ENCODE assay signal across 19 mouse cellular contexts in the genomic region with DNA sequence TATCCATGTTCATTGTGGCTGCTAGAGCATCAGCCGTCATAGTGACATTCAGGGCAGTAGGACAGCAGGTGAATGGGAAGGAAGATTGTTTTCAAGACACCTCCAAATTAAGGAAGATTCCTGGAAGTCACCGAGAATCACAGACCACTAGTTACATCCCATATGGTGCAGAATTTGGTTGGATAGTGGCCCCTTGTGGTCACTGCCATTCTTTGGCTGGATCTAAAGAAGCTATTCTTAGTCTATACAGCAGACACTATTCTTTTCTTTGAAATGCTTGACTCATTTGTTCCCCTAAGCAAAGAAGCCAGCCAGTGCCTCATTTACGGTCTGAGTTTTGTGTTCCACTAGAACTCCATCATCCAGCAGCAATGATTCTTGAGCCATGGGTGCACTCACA. TPM values are rescaled to one million over a fixed set of nuclear protein-coding genes. Genes with fewer than 3 reads are reported as not detected.
DNase-seq lines count a peak whose midpoint lies in the region; ATAC-seq and TF ChIP-seq lines count a peak whose summit lies in the region.
"Had no signal": no experiment of that assay in that cellular context is flagged by ENCODE, and none has a peak within 500 bp of the region (broad histone marks: within the 10 kb centered on the region; RNA-seq: fewer than 3 reads in every experiment).

No protein-coding gene starts in this region.

- H3K4me1 ChIP-seq in hindbrain, postnatal 0 days (ENCODE audit: insufficient read depth, low read length): no peaks in the 10 kb centered on the region
- H3K4me1 ChIP-seq in hindbrain, embryonic 16.5 days (ENCODE audit: control insufficient read depth, insufficient read depth, low read depth, low read length): no peaks in the 10 kb centered on the region; the same call in 1 of the 2 replicates
- peaks cover 11% of the 10 kb centered on the region; the same call in 1 of the 2 replicates for H3K4me1 ChIP-seq in midbrain, embryonic 14.5 days (ENCODE audit: control insufficient read depth, insufficient read depth, low read length)
- H3K4me1 ChIP-seq in midbrain, embryonic 13.5 days (replicated peaks): peaks cover 15% of the 10 kb centered on the region
- no peaks in the 10 kb centered on the region for H3K4me1 ChIP-seq in cortical plate, adult 2 months (ENCODE audit: control insufficient read depth, insufficient read depth, low read length)

- no peak for TF ChIP-seq POLR2A in cortical plate, adult 2 months (IDR thresholded peaks at IDR 0.05; ENCODE audit: extremely low read depth, insufficient read depth, low read length)

- no peak overlapping the region for H3K9ac ChIP-seq in hindbrain, postnatal 0 days (replicated peaks; ENCODE audit: low read length)
- H3K9ac ChIP-seq in hindbrain, embryonic 16.5 days (ENCODE audit: low read depth, low read length): no peak overlapping the region
- H3K9ac ChIP-seq in midbrain, embryonic 14.5 days (replicated peaks; ENCODE audit: low read length): no peak overlapping the region
- no peak overlapping the region for H3K9ac ChIP-seq in midbrain, embryonic 13.5 days (replicated peaks)
- H3K9ac ChIP-seq: embryonic facial prominence, embryonic 15.5 days; forebrain, embryonic 15.5 days; intestine, embryonic 15.5 days; liver, embryonic 12.5 days had no signal

- ATAC-seq in cerebellum, adult (ENCODE audit: insufficient number of reproducible peaks, low FRiP score, low TSS enrichment): no peak
- no peak for ATAC-seq in hindbrain, postnatal 0 days
- ATAC-seq in hindbrain, embryonic 16.5 days: no peak
- no peak for ATAC-seq in midbrain, embryonic 14.5 days (ENCODE audit: low FRiP score, low TSS enrichment)
- ATAC-seq in midbrain, embryonic 13.5 days: no peak
- ATAC-seq: forebrain, embryonic 15.5 days; intestine, embryonic 15.5 days; liver, embryonic 12.5 days had no signal

- no peaks in the 10 kb centered on the region for H3K27me3 ChIP-seq in hindbrain, postnatal 0 days (ENCODE audit: insufficient read depth, low read length)
- no peaks in the 10 kb centered on the region for H3K27me3 ChIP-seq in hindbrain, embryonic 16.5 days (replicated peaks; ENCODE audit: control insufficient read depth, insufficient read depth, low read length)
- 0 out of 2 replicates have a peak, but pooled peaks cover 9% of the 10 kb centered on the region for H3K27me3 ChIP-seq in midbrain, embryonic 14.5 days (ENCODE audit: control insufficient read depth, insufficient read depth, low read length)
- peaks cover 14% of the 10 kb centered on the region for H3K27me3 ChIP-seq in midbrain, embryonic 13.5 days
- H3K27me3 ChIP-seq: embryonic facial prominence, embryonic 15.5 days; intestine, embryonic 15.5 days had no signal

- peak; percentile 70 for TF ChIP-seq CTCF in hindbrain, postnatal 0 days (IDR thresholded peaks at IDR 0.05; ENCODE audit: low read depth)
- peak; percentile 22; the same call in 1 of the 2 replicates for TF ChIP-seq CTCF in cortical plate, adult 2 months (IDR thresholded peaks at IDR 0.05; ENCODE audit: extremely low read depth, insufficient read depth, low read length)

- no peak overlapping the region for H3K4me2 ChIP-seq in hindbrain, postnatal 0 days (ENCODE audit: low read depth, low read length)
- H3K4me2 ChIP-seq in hindbrain, embryonic 16.5 days (ENCODE audit: low read length): no peak overlapping the region
- H3K4me2 ChIP-seq in midbrain, embryonic 14.5 days (ENCODE audit: low read length): no peak overlapping the region
- H3K4me2 ChIP-seq in midbrain, embryonic 13.5 days (replicated peaks): no peak overlapping the region
- H3K4me2 ChIP-seq: embryonic facial prominence, embryonic 15.5 days; forebrain, embryonic 15.5 days; intestine, embryonic 15.5 days; liver, embryonic 12.5 days had no signal

- H3K4me3 ChIP-seq in hindbrain, postnatal 0 days (ENCODE audit: low read length): no peak overlapping the region
- H3K4me3 ChIP-seq in hindbrain, embryonic 16.5 days (ENCODE audit: low read length): no peak overlapping the region
- no peak overlapping the region for H3K4me3 ChIP-seq in midbrain, embryonic 14.5 days (replicated peaks; ENCODE audit: low read depth, low read length)
- no peak overlapping the region for H3K4me3 ChIP-seq in midbrain, embryonic 13.5 days (replicated peaks)
- no peak overlapping the region for H3K4me3 ChIP-seq in cortical plate, adult 2 months (ENCODE audit: insufficient read depth, low read length)
- H3K4me3 ChIP-seq: embryonic facial prominence, embryonic 15.5 days; forebrain, embryonic 15.5 days; intestine, embryonic 15.5 days; liver, embryonic 12.5 days had no signal

- peak; percentile 27 to 54 for DNase-seq in cerebellum, postnatal 25 days
- DNase-seq in hindbrain, postnatal 0 days (ENCODE audit: low spot score): peak; percentile 66
- DNase-seq in midbrain, embryonic 14.5 days: peak; percentile 59
- no peak for DNase-seq in right cerebral cortex, postnatal 25 days
- DNase-seq: adrenal gland, postnatal 14 days; lung, postnatal 36 days; right cerebral cortex, postnatal 14 days; thymus, postnatal 36 days had no signal

- no peaks in the 10 kb centered on the region for H3K36me3 ChIP-seq in hindbrain, postnatal 0 days (ENCODE audit: insufficient read depth, low read length)
- no peaks in the 10 kb centered on the region; the same call in 1 of the 2 replicates for H3K36me3 ChIP-seq in hindbrain, embryonic 16.5 days (ENCODE audit: control insufficient read depth, insufficient read depth, low read length)
- no peaks in the 10 kb centered on the region for H3K36me3 ChIP-seq in midbrain, embryonic 14.5 days (ENCODE audit: control insufficient read depth, insufficient read depth, low read length)
- no peaks in the 10 kb centered on the region for H3K36me3 ChIP-seq in midbrain, embryonic 13.5 days
- H3K36me3 ChIP-seq: forebrain, embryonic 15.5 days; liver, embryonic 12.5 days had no signal

- H3K9me3 ChIP-seq in hindbrain, postnatal 0 days (ENCODE audit: low read length): no peaks in the 10 kb centered on the region
- H3K9me3 ChIP-seq in hindbrain, embryonic 16.5 days (ENCODE audit: control insufficient read depth, low read length): no peaks in the 10 kb centered on the region
- no peaks in the 10 kb centered on the region for H3K9me3 ChIP-seq in midbrain, embryonic 14.5 days (ENCODE audit: control insufficient read depth, low read length)
- H3K9me3 ChIP-seq in midbrain, embryonic 13.5 days: no peaks in the 10 kb centered on the region
- H3K9me3 ChIP-seq: embryonic facial prominence, embryonic 15.5 days; forebrain, embryonic 15.5 days; intestine, embryonic 15.5 days; liver, embryonic 12.5 days had no signal

- no peak overlapping the region for H3K27ac ChIP-seq in hindbrain, postnatal 0 days
- H3K27ac ChIP-seq in hindbrain, embryonic 16.5 days (ENCODE audit: low read depth, low read length): no peak overlapping the region
- no peak overlapping the region for H3K27ac ChIP-seq in midbrain, embryonic 14.5 days (replicated peaks; ENCODE audit: low read depth, low read length)
- no peak overlapping the region for H3K27ac ChIP-seq in midbrain, embryonic 13.5 days
- H3K27ac ChIP-seq in cortical plate, adult 2 months (ENCODE audit: insufficient read depth, low read length): no peak overlapping the region
- H3K27ac ChIP-seq: embryonic facial prominence, embryonic 15.5 days; forebrain, embryonic 15.5 days; intestine, embryonic 15.5 days; liver, embryonic 12.5 days had no signal

- 42% methylated on average over 3 of the region's 3 CpGs for WGBS in hindbrain, postnatal 0 days
- WGBS in hindbrain, embryonic 16.5 days: 39% methylated on average over 3 of the region's 3 CpGs
- WGBS in midbrain, embryonic 14.5 days: 48% methylated on average over 3 of the region's 3 CpGs
- 46% methylated on average over 3 of the region's 3 CpGs for WGBS in midbrain, embryonic 13.5 days

RNA-seq across cellular contexts. Expression of gene Tmem159, which starts 2.8 kb away (rescaled TPM):
- total RNA-seq in hindbrain, postnatal 0 days (2014; rRNA removed): 20.2 and 21.4 TPM in 2 replicates
- polyA plus RNA-seq in hindbrain, postnatal 0 days (2015; fragmentation: Nextera tagmentation; extraction: Ambion mirVana): 23.0 and 26.5 TPM in 2 replicates
- polyA plus RNA-seq in hindbrain, embryonic 16.5 days (2015; fragmentation: Nextera tagmentation; extraction: Ambion mirVana): 17.1 and 19.3 TPM in 2 replicates
- polyA plus RNA-seq in midbrain, embryonic 14.5 days (2014; fragmentation: Nextera tagmentation; extraction: Ambion mirVana): 9.5 and 33.7 TPM in 2 replicates
- 12.6 and 13.2 TPM in 2 replicates for polyA plus RNA-seq in midbrain, embryonic 13.5 days (2015; fragmentation: Nextera tagmentation; extraction: Ambion mirVana)
- 12.3 and 13.4 TPM in 2 replicates for polyA plus RNA-seq in cortical plate, adult 2 months (2012; rRNA removed)

RNA-seq across cellular contexts. Expression of gene Dnah3, which starts 9.9 kb away (rescaled TPM):
- total RNA-seq in hindbrain, postnatal 0 days (2014; rRNA removed): 0.11 and 0.31 TPM in 2 replicates
- polyA plus RNA-seq in hindbrain, postnatal 0 days (2015; fragmentation: Nextera tagmentation; extraction: Ambion mirVana): 0.03 and 0.08 TPM in 2 replicates
- polyA plus RNA-seq in hindbrain, embryonic 16.5 days (2015; fragmentation: Nextera tagmentation; extraction: Ambion mirVana): 0.11 TPM in 1 of 2 replicates, not detected in the other
- polyA plus RNA-seq in midbrain, embryonic 14.5 days (2014; fragmentation: Nextera tagmentation; extraction: Ambion mirVana): 0.04 TPM in 1 of 2 replicates, not detected in the other
- polyA plus RNA-seq in midbrain, embryonic 13.5 days (2015; fragmentation: Nextera tagmentation; extraction: Ambion mirVana): 0.22 TPM in 1 of 2 replicates, not detected in the other
- polyA plus RNA-seq in cortical plate, adult 2 months (2012; rRNA removed): 0.25 and 0.29 TPM in 2 replicates
- total RNA-seq: adrenal gland, postnatal 14 days; gastrocnemius, postnatal 4 days; neutrophil, adult 5-6 weeks had no signal
- polyA plus RNA-seq: intestine, embryonic 15.5 days; liver, embryonic 12.5 days had no signal

RNA-seq across cellular contexts. Expression of gene Zp2, which starts 40.1 kb away (rescaled TPM):
- total RNA-seq in hindbrain, postnatal 0 days (2014; rRNA removed): not detected in 2 replicates
- not detected in 2 replicates for polyA plus RNA-seq in hindbrain, postnatal 0 days (2015; fragmentation: Nextera tagmentation; extraction: Ambion mirVana)
- polyA plus RNA-seq in hindbrain, embryonic 16.5 days (2015; fragmentation: Nextera tagmentation; extraction: Ambion mirVana): not detected in 2 replicates
- not detected in 2 replicates for polyA plus RNA-seq in midbrain, embryonic 14.5 days (2014; fragmentation: Nextera tagmentation; extraction: Ambion mirVana)
- polyA plus RNA-seq in midbrain, embryonic 13.5 days (2015; fragmentation: Nextera tagmentation; extraction: Ambion mirVana): not detected in 2 replicates
- polyA plus RNA-seq in cortical plate, adult 2 months (2012; rRNA removed): 0.28 and 0.38 TPM in 2 replicates
- total RNA-seq: adrenal gland, postnatal 14 days; neutrophil, adult 5-6 weeks had no signal
- polyA plus RNA-seq: forebrain, embryonic 15.5 days; intestine, embryonic 15.5 days; liver, embryonic 12.5 days; stomach, embryonic 14.5 days had no signal
